Mouse (Mus musculus): ENCODE results near the gene Otop1.

The Otop1 gene

DNA sequence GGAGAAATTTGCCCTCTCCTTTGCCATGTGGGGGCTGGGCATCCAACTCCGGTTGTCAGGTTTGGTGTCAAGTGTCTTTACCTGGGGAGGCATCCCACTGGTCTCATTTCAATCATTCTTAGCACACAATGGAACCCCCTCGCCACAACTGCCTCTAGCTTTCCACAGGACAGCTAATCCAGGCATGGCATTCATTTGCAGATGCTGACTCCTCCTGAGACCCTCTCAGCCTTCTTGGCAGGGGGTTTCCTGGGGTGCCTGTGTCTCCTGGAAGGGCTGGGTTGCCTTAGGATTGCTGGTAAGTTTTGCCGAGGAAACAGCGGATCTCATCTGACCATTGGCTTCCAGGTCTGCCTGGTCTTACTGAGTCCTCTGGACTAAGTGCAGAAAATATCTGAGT lies at the start of gene Otop1:
Gene Otop1, plus strand, starts transcription at position 202 of the 400 bp plus-strand sequence.
- Histone ChIP-seq H3K4me3 (replicated peaks; ENCODE audit: low read length) (peak within 1 kb of the TSS; percentile 74), H3K9me3 (ENCODE audit: low read length) (no peaks in the 10 kb centered on the region; the same call in 1 of the 2 replicates), H3K4me1 (replicated peaks; ENCODE audit: low read depth, low read length) (peaks cover 56% of the 10 kb centered on the region), H3K27me3 (ENCODE audit: insufficient read depth, low read length) (peaks cover 83% of the 10 kb centered on the region), H3K36me3 (ENCODE audit: insufficient read depth, low read length) (peaks cover 5% of the 10 kb centered on the region; the same call in 1 of the 2 replicates)
- TF ChIP-seq POU5F1 (IDR thresholded peaks at IDR 0.05; ENCODE audit: borderline replicate concordance, low read length), result no peak; the same call in 1 of the 2 replicates
- no peak for TF ChIP-seq CTCF (conservative IDR thresholded peaks at IDR 0.05; ENCODE audit: low read length)
- TF ChIP-seq NANOG (IDR thresholded peaks at IDR 0.05; ENCODE audit: borderline replicate concordance, low read length), result peak; percentile 70

DNA sequence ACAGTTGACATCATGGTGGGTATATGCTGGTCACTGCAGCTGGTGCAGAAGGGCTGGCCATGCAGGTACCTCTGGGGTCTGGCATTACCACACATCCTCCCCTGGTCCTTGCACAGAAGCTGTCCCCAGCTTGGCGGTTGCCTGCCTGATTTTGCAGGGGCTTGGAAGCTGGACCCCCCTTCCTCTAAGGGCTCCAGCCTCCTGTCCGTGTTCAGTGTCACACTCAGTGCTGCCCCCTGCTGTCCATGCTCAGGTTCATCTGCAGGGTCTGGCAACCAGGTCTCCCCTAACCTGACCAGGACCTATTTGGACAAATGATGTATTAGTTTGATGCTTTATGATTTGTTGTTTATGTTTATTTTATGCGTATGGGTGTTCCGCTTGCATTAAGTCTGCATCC lies 40.4 kb upstream of the Otop1 start:
- H3K4me1 ChIP-seq (replicated peaks; ENCODE audit: low read depth, low read length), result peaks cover 8% of the 10 kb centered on the region
- H3K9me3 ChIP-seq (ENCODE audit: low read length), result no peaks in the 10 kb centered on the region
- no peak overlapping the region for H3K4me3 ChIP-seq (replicated peaks; ENCODE audit: low read length)
- peaks cover 59% of the 10 kb centered on the region for H3K36me3 ChIP-seq (ENCODE audit: insufficient read depth, low read length)
- TF ChIP-seq NANOG (IDR thresholded peaks at IDR 0.05; ENCODE audit: borderline replicate concordance, low read length) (no peak), CTCF (conservative IDR thresholded peaks at IDR 0.05; ENCODE audit: low read length) (peak; percentile 73)
- no peaks in the 10 kb centered on the region for H3K27me3 ChIP-seq (ENCODE audit: insufficient read depth, low read length)

DNA sequence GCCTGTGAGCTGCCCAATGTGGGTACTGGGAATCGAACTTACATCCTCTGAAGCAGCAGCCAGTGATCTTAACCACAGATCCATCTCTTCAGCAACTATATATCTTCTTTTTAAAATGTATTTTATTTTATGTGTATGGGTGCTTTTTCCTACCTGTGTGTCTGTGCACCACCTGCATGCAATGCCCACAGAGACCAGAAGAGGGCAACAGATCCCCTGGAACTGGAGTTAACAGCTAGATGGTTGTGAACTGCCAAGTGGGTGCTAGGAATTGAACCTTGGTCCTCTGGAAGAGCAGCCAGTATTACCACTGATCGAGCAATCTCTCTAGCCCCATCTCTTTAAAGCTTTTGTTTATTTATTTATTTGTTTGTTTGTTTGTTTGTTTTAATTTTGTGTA lies 39.1 kb upstream of the Otop1 start:
- TF ChIP-seq POU5F1 (IDR thresholded peaks at IDR 0.05; ENCODE audit: borderline replicate concordance, low read length) (no peak), NANOG (IDR thresholded peaks at IDR 0.05; ENCODE audit: borderline replicate concordance, low read length) (no peak), CTCF (conservative IDR thresholded peaks at IDR 0.05; ENCODE audit: low read length) (peak; percentile 71)
- no peak overlapping the region for H3K4me3 ChIP-seq (replicated peaks; ENCODE audit: low read length)
- H3K9me3 ChIP-seq (ENCODE audit: low read length), result no peaks in the 10 kb centered on the region
- no peaks in the 10 kb centered on the region; the same call in 1 of the 2 replicates for H3K27me3 ChIP-seq (ENCODE audit: insufficient read depth, low read length)
- H3K36me3 ChIP-seq (ENCODE audit: insufficient read depth, low read length), result peaks cover 47% of the 10 kb centered on the region
- no peaks in the 10 kb centered on the region for H3K4me1 ChIP-seq (replicated peaks; ENCODE audit: low read depth, low read length)

DNA sequence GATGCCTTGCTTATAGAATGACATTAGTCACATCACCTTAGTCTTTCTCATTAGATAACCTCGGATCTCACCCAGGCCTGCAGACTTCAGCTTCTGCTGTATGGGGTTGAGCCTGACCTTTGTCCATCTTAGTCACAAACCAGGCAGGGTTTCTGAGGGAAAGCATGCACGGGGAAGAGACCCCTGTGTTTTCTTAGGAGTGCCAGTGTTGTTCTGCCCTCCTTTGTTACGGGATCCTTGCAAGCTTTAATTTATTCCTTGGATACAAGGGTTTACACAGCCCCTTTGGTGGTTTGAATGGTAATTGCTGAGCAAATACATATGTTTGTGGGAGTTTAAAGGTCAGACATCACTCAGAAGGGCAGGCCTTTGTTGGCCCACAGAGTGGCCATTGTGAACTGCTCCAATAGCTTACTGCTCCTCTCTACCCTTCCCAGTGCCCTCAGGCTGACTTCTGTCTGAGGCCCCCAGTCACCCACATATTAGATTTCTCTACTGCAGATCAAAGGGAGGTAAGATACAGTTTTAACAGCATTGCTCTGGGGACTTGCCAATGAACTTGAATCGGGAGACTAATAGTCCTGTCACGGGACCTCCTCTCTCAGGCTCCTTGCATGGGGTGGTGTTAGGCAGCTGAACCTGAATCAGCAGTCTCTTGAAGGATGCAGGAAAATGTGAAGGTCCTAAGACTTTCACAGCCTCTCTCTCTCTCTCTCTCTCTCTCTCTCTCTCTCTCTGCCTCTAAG lies 34.9 kb upstream of the Otop1 start:
- no peaks in the 10 kb centered on the region; the same call in 1 of the 2 replicates for H3K9me3 ChIP-seq (ENCODE audit: low read length)

DNA sequence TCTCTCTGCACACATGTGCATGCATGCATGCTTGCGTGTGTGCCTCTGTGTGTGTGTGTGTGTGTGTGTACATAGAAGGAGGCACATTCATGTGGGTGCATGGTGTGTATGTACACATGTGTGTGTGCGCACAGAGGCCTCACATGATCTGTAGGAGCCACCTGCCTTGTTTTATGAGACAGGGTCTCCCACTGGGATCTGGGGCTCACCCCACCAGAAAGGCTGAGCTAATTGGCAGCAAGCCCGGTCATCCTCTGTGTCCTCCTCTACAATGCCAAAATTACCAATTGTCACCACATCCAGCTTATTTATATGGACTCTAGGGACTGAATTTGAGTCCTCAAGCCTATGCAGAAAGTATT lies 34.3 kb upstream of the Otop1 start:
- TF ChIP-seq CTCF (conservative IDR thresholded peaks at IDR 0.05; ENCODE audit: low read length) (no peak), NANOG (IDR thresholded peaks at IDR 0.05; ENCODE audit: borderline replicate concordance, low read length) (no peak), POU5F1 (IDR thresholded peaks at IDR 0.05; ENCODE audit: borderline replicate concordance, low read length) (no peak)
- Histone ChIP-seq H3K27me3 (ENCODE audit: insufficient read depth, low read length) (no peaks in the 10 kb centered on the region; the same call in 1 of the 2 replicates), H3K4me3 (replicated peaks; ENCODE audit: low read length) (no peak overlapping the region), H3K36me3 (ENCODE audit: insufficient read depth, low read length) (no peaks in the 10 kb centered on the region), H3K9me3 (ENCODE audit: low read length) (no peaks in the 10 kb centered on the region; the same call in 1 of the 2 replicates), H3K4me1 (replicated peaks; ENCODE audit: low read depth, low read length) (0 out of 2 replicates have a peak, but pooled peaks cover 3% of the 10 kb centered on the region)

More for the DNA sequence above, 34.9 kb upstream of the Otop1 start:
- no peak overlapping the region for H3K4me3 ChIP-seq (replicated peaks; ENCODE audit: low read length)
- no peaks in the 10 kb centered on the region; the same call in 1 of the 2 replicates for H3K27me3 ChIP-seq (ENCODE audit: insufficient read depth, low read length)
- H3K36me3 ChIP-seq (ENCODE audit: insufficient read depth, low read length), result peaks cover 5% of the 10 kb centered on the region; the same call in 1 of the 2 replicates
- no peak for TF ChIP-seq POU5F1 (IDR thresholded peaks at IDR 0.05; ENCODE audit: borderline replicate concordance, low read length)
- TF ChIP-seq CTCF (conservative IDR thresholded peaks at IDR 0.05; ENCODE audit: low read length), result no peak
- TF ChIP-seq NANOG (IDR thresholded peaks at IDR 0.05; ENCODE audit: borderline replicate concordance, low read length), result no peak
- H3K4me1 ChIP-seq (replicated peaks; ENCODE audit: low read depth, low read length), result 0 out of 2 replicates have a peak, but pooled peaks cover 3% of the 10 kb centered on the region

DNA sequence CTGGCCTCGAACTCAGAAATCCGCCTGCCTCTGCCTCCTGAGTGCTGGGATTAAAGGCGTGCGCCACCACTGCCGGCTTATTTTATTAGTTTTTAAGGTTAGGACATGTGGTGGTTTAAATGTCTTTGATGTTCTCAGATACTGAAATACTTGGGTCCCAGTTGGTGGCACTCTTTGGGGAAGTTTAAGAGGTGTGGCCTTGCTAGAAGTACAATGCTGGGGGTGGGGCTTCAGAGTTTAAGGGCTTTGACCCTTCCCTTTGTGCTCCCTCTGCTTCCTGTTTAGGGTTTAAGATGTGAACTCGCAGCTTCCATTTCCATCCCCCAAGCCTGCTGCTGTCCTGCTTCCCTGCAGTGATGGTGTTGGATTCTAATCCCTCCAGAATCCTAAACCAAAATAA lies 33.8 kb upstream of the Otop1 start:
- H3K4me3 ChIP-seq (replicated peaks; ENCODE audit: low read length), result no peak overlapping the region
- no peak for TF ChIP-seq POU5F1 (IDR thresholded peaks at IDR 0.05; ENCODE audit: borderline replicate concordance, low read length)
- no peaks in the 10 kb centered on the region; the same call in 1 of the 2 replicates for H3K9me3 ChIP-seq (ENCODE audit: low read length)
- no peaks in the 10 kb centered on the region; the same call in 1 of the 2 replicates for H3K27me3 ChIP-seq (ENCODE audit: insufficient read depth, low read length)
- H3K36me3 ChIP-seq (ENCODE audit: insufficient read depth, low read length), result no peaks in the 10 kb centered on the region
- H3K4me1 ChIP-seq (replicated peaks; ENCODE audit: low read depth, low read length), result 0 out of 2 replicates have a peak, but pooled peaks cover 3% of the 10 kb centered on the region

DNA sequence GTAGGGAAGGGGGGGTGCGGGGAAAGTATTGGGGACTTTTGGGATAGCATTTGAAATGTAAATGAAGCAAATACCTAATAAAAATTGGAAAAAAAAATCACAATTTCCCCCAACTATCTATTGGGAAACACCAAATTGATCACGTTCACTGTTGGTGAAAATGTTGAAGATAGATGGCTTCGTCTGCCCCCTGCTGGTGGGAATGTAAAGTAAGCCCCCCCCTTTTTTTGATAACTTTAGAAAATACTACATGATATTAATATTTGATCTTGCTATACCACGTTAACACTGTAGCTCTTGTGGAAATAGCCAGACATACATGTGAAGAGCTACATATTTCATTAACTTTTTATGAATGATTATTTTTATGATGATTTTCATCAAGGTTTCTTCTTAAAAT lies 20.6 kb upstream of the Otop1 start:
- TF ChIP-seq POU5F1 (IDR thresholded peaks at IDR 0.05; ENCODE audit: borderline replicate concordance, low read length) (no peak), CTCF (conservative IDR thresholded peaks at IDR 0.05; ENCODE audit: low read length) (peak; percentile 51)
- no peaks in the 10 kb centered on the region for H3K27me3 ChIP-seq (ENCODE audit: insufficient read depth, low read length)
- H3K4me3 ChIP-seq (replicated peaks; ENCODE audit: low read length), result no peak overlapping the region
- H3K9me3 ChIP-seq (ENCODE audit: low read length), result no peaks in the 10 kb centered on the region
- no peaks in the 10 kb centered on the region for H3K36me3 ChIP-seq (ENCODE audit: insufficient read depth, low read length)
- H3K4me1 ChIP-seq (replicated peaks; ENCODE audit: low read depth, low read length), result no peaks in the 10 kb centered on the region

DNA sequence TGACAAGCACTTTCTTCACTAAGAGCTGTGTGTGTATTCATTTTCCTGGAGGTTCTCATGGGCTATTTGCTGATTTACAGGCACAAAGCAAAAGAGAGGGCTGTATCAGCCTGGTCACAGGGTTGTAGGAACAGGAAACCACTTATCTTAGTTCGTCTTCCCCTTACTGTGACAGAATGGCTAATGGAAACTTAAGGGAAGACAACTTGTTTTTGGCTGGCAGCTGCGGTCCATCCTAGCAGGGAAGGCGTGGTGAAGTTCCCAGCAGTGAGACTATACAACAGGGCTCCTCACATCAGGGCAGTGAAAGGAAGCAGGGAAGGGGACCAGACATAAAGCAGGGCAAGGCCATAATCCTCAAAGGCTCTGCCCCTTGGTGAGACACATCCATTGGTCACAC lies 20.1 kb upstream of the Otop1 start:
- no peaks in the 10 kb centered on the region for H3K27me3 ChIP-seq (ENCODE audit: insufficient read depth, low read length)
- no peaks in the 10 kb centered on the region for H3K36me3 ChIP-seq (ENCODE audit: insufficient read depth, low read length)
- H3K4me3 ChIP-seq (replicated peaks; ENCODE audit: low read length), result no peak overlapping the region
- TF ChIP-seq POU5F1 (IDR thresholded peaks at IDR 0.05; ENCODE audit: borderline replicate concordance, low read length) (no peak), CTCF (conservative IDR thresholded peaks at IDR 0.05; ENCODE audit: low read length) (no peak), NANOG (IDR thresholded peaks at IDR 0.05; ENCODE audit: borderline replicate concordance, low read length) (no peak)
- no peaks in the 10 kb centered on the region for H3K9me3 ChIP-seq (ENCODE audit: low read length)
- 0 out of 2 replicates have a peak, but pooled peaks cover 1% of the 10 kb centered on the region for H3K4me1 ChIP-seq (replicated peaks; ENCODE audit: low read depth, low read length)

Measured in E14TG2a.4 (cell line).